Mouse (Mus musculus) kidney, embryonic 14.5 days (tissue): Measurements from ENCODE around the gene Nanos1. TPM values are rescaled to one million over a fixed set of nuclear protein-coding genes. Genes with fewer than 3 reads are reported as not detected.

Source experiments
- ATAC-seq: fragments of 200-750 bp; cut with Nextera tagmentation; 2 replicates; pipeline ENCODE4 v1.8.0; 2017; ENCODE audit warnings: moderate number of reproducible peaks, mild to moderate bottlenecking, moderate TSS enrichment, moderate library complexity; ENCODE audit not compliant: low FRiP score, low TSS enrichment
- H3K27ac ChIP-seq: fragments of 300-500 bp; sonication (generic); 2 replicates; pipeline ENCODE4 v1.5.1; 2014; ENCODE audit warnings: low read depth, mild to moderate bottlenecking, low read length, moderate library complexity, mixed read lengths
- H3K27me3 ChIP-seq: fragments of 300-500 bp; sonication (generic); 2 replicates; pipeline ENCODE4 v1.6.1; 2014; ENCODE audit warnings: mild to moderate bottlenecking, low read length; ENCODE audit not compliant: control insufficient read depth, insufficient read depth
- H3K36me3 ChIP-seq: fragments of 300-500 bp; sonication (generic); 2 replicates; pipeline ENCODE4 v1.6.1; 2014; ENCODE audit warnings: low read length, mixed read lengths; ENCODE audit not compliant: control insufficient read depth, insufficient read depth
- H3K4me1 ChIP-seq: fragments of 300-500 bp; sonication (generic); 2 replicates; pipeline ENCODE4 v1.6.1; 2014; ENCODE audit warnings: low read length, mixed read lengths; ENCODE audit not compliant: control insufficient read depth, insufficient read depth
- H3K4me2 ChIP-seq: fragments of 300-500 bp; sonication (generic); replicated peaks from 2 replicates; pipeline ENCODE4 v1.6.1; 2014; ENCODE audit warnings: low read depth, mild to moderate bottlenecking, low read length
- H3K4me3 ChIP-seq: fragments of 300-500 bp; sonication (generic); 2 replicates; pipeline ENCODE4 v1.5.1; 2014; ENCODE audit warnings: mild to moderate bottlenecking, low read length
- H3K9ac ChIP-seq: fragments of 300-500 bp; sonication (generic); 2 replicates; pipeline ENCODE4 v1.6.1; 2014; ENCODE audit warnings: low read depth, mild to moderate bottlenecking, low read length, moderate library complexity
- H3K9me3 ChIP-seq: fragments of 300-500 bp; sonication (generic); 2 replicates; pipeline ENCODE4 v1.6.1; 2016; ENCODE audit warnings: low read length; ENCODE audit not compliant: control insufficient read depth
- WGBS: fragments of 180-500 bp; shearing (Covaris S2); extraction: QIAGEN DNeasy Blood & Tissue Kit; methylation state at CpG from one replicate; pipeline ENCODE4 v1.1.7; 2014; 5-methylcytosine and 5-hydroxymethylcytosine counted together
- polyA plus RNA-seq: library from polyadenylated mRNA; unstranded; fragments of >200 nt; fragmentation: Nextera tagmentation; extraction: Ambion mirVana; gene quantifications from 2 replicates; pipeline ENCODE4 v1.2.1, GENCODE M21; 2014

Gene Nanos1
- polyA plus RNA-seq, 1 experiment from 2014 or later, result 1.4 TPM

GRCm38 (mm10) chr19:60743767-60744547 is 11.8 kb upstream of the Nanos1 start:
- Histone ChIP-seq H3K4me1 (no peaks in the 10 kb centered on the region), H3K4me2 (no peak overlapping the region), H3K27ac (no peak overlapping the region), H3K36me3 (no peaks in the 10 kb centered on the region), H3K9me3 (no peaks in the 10 kb centered on the region), H3K27me3 (no peaks in the 10 kb centered on the region), H3K9ac (no peak overlapping the region), H3K4me3 (no peak overlapping the region)
- 72% methylated on average over 5 of the region's 5 CpGs for WGBS
- ATAC-seq, result no peak

- Histone ChIP-seq H3K9me3 (no peaks in the 10 kb centered on the region), H3K27ac (no peak overlapping the region), H3K4me1 (no peaks in the 10 kb centered on the region), H3K4me3 (no peak overlapping the region), H3K4me2 (no peak overlapping the region), H3K36me3 (no peaks in the 10 kb centered on the region), H3K9ac (no peak overlapping the region), H3K27me3 (no peaks in the 10 kb centered on the region)
- no peak for ATAC-seq
- 78% methylated on average over 1 of the region's 1 CpGs for WGBS
Measured at GRCm38 (mm10) chr19:60747801-60748200, 8.0 kb upstream of the Nanos1 start.

- WGBS, result under 1% methylated on average over 82 of the region's 115 CpGs
- ATAC-seq, result peak; percentile 60
- H3K36me3 ChIP-seq, result peaks cover 10% of the 10 kb centered on the region
- peak overlapping the region; percentile 55 for H3K9ac ChIP-seq
- H3K4me3 ChIP-seq, result peak overlapping the region; percentile 79
- no peak overlapping the region for H3K27ac ChIP-seq
- H3K4me2 ChIP-seq, result peak overlapping the region; percentile 99
- no peaks in the 10 kb centered on the region for H3K9me3 ChIP-seq
- H3K27me3 ChIP-seq, result no peaks in the 10 kb centered on the region
- H3K4me1 ChIP-seq, result peaks cover 8% of the 10 kb centered on the region; the same call in 1 of the 2 replicates
Measured at GRCm38 (mm10) chr19:60756192-60757098, 658 bp downstream of the Nanos1 start.

- peak overlapping the region; percentile 99 for H3K4me2 ChIP-seq
- H3K4me1 ChIP-seq, result peaks cover 8% of the 10 kb centered on the region; the same call in 1 of the 2 replicates
- no peaks in the 10 kb centered on the region for H3K27me3 ChIP-seq
- 5% methylated on average over 25 of the region's 25 CpGs for WGBS
- H3K36me3 ChIP-seq, result peaks cover 13% of the 10 kb centered on the region
- H3K9ac ChIP-seq, result peak overlapping the region; percentile 55; the same call in 1 of the 2 replicates
- H3K27ac ChIP-seq, result no peak overlapping the region
- H3K4me3 ChIP-seq, result peak overlapping the region; percentile 79
- ATAC-seq, result no peak; the same call in 1 of the 2 replicates
- H3K9me3 ChIP-seq, result no peaks in the 10 kb centered on the region
Measured at GRCm38 (mm10) chr19:60757099-60757785, 1.5 kb downstream of the Nanos1 start.

GRCm38 (mm10) chr19:60758896-60759835 is 3.4 kb downstream of the Nanos1 start:
- Histone ChIP-seq H3K9me3 (no peaks in the 10 kb centered on the region), H3K27me3 (no peaks in the 10 kb centered on the region), H3K4me1 (peaks cover 8% of the 10 kb centered on the region; the same call in 1 of the 2 replicates), H3K27ac (no peak overlapping the region), H3K4me3 (no peak overlapping the region), H3K36me3 (peaks cover 33% of the 10 kb centered on the region), H3K4me2 (no peak overlapping the region), H3K9ac (no peak overlapping the region)
- ATAC-seq, result no peak
- WGBS, result 83% methylated on average over 4 of the region's 4 CpGs

- no peaks in the 10 kb centered on the region for H3K27me3 ChIP-seq
- no peak overlapping the region for H3K27ac ChIP-seq
- H3K9me3 ChIP-seq, result no peaks in the 10 kb centered on the region
- H3K4me1 ChIP-seq, result no peaks in the 10 kb centered on the region
- H3K36me3 ChIP-seq, result peaks cover 94% of the 10 kb centered on the region
- no peak overlapping the region for H3K4me2 ChIP-seq
- ATAC-seq, result no peak
- WGBS, result 92% methylated on average over 6 of the region's 6 CpGs
- no peak overlapping the region for H3K4me3 ChIP-seq
- no peak overlapping the region for H3K9ac ChIP-seq
Measured at GRCm38 (mm10) chr19:60773366-60773765, 17.6 kb downstream of the Nanos1 start.

GRCm38 (mm10) chr19:60782034-60782433 is 26.2 kb downstream of the Nanos1 start:
- H3K27ac ChIP-seq, result no peak overlapping the region
- H3K4me3 ChIP-seq, result no peak overlapping the region
- H3K9me3 ChIP-seq, result no peaks in the 10 kb centered on the region
- H3K36me3 ChIP-seq, result peaks cover 46% of the 10 kb centered on the region
- 91% methylated on average over 3 of the region's 3 CpGs for WGBS
- no peak for ATAC-seq
- H3K4me1 ChIP-seq, result peaks cover 7% of the 10 kb centered on the region; the same call in 1 of the 2 replicates
- no peak overlapping the region for H3K9ac ChIP-seq
- H3K4me2 ChIP-seq, result no peak overlapping the region
- H3K27me3 ChIP-seq, result no peaks in the 10 kb centered on the region

- no peaks in the 10 kb centered on the region for H3K9me3 ChIP-seq
- ATAC-seq, result no peak
Measured at GRCm38 (mm10) chr19:60784712-60785111, 28.9 kb downstream of the Nanos1 start.

More at GRCm38 (mm10) chr19:60784712-60785111, 28.9 kb downstream of the Nanos1 start:
- Histone ChIP-seq H3K9ac (no peak overlapping the region), H3K36me3 (peaks cover 24% of the 10 kb centered on the region), H3K4me2 (no peak overlapping the region), H3K4me3 (no peak overlapping the region), H3K27ac (no peak overlapping the region), H3K4me1 (peaks cover 14% of the 10 kb centered on the region), H3K27me3 (no peaks in the 10 kb centered on the region)
- WGBS, result 62% methylated on average over 1 of the region's 1 CpGs
